Mouse (Mus musculus) megakaryocyte, embryonic 14.5 days (primary cell): ENCODE results near the gene Zfyve19.

ENCODE experiments used
- FLI1 ChIP-seq: IDR thresholded peaks from 2 replicates; pipeline ENCODE4 v1.6.1; 2012; ENCODE audit warnings: low read length, inconsistent platforms, mixed read lengths
- GATA1 ChIP-seq: IDR thresholded peaks from 3 replicates; pipeline ENCODE4 v1.6.1; 2012; ENCODE audit warnings: mixed read lengths, low read length, inconsistent platforms, borderline replicate concordance

- TF ChIP-seq FLI1: no peak
- no peak for TF ChIP-seq GATA1
Measured at GRCm38 (mm10) chr2:119161247-119161646, 47.2 kb upstream of the Zfyve19 start.
